Mouse (Mus musculus) gastrocnemius, adult 8-10 months (tissue): Measurements from ENCODE around the gene Rnf151. TPM values are rescaled to one million over a fixed set of nuclear protein-coding genes. Genes with fewer than 3 reads are reported as not detected.
"Not testable (repeated sequence)": the region's sequence is repeated elsewhere in the genome, so short reads cannot be mapped to it uniquely, and the experiment has no call there.

ENCODE experiments used
- DNase-seq, 2 experiments: peaks; one replicate each; pipeline ENCODE4 v3.0.0; 2022; ENCODE audit warnings: low spot score in 2 of 2
- total RNA-seq, 4 experiments: library from RNA; stranded (reverse); gene quantifications; 2 replicates each; pipeline ENCODE4 v1.2.4; 2022

Gene Rnf151
- total RNA-seq, 4 experiments from 2014 or later = not detected

DNA sequence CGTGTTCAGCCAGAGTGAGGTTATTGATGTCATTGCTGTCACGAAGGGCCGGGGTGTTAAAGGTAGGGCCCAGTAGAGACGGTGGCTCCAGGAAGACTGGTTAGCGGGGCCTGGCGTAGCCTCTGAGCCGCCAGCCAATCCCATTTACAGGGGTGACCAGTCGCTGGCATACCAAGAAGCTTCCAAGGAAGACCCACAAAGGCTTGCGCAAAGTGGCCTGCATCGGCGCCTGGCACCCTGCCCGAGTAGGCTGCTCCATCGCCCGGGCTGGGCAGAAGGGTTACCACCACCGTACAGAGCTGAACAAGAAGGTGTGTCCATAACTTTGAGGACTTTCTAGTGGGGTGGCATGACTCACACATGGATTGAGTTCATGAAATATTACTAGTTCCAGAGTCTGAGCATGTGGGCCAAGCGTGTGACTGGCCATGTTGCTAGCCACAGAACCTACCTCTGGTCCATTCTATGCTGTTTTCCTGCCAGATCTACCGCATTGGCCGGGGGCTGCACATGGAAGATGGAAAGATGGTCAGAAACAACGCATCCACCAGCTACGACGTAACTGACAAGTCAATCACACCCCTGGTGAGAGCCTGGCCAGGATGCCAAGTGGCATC, 15.7 kb upstream of the Rnf151 start:
- DNase-seq = no peak

DNA sequence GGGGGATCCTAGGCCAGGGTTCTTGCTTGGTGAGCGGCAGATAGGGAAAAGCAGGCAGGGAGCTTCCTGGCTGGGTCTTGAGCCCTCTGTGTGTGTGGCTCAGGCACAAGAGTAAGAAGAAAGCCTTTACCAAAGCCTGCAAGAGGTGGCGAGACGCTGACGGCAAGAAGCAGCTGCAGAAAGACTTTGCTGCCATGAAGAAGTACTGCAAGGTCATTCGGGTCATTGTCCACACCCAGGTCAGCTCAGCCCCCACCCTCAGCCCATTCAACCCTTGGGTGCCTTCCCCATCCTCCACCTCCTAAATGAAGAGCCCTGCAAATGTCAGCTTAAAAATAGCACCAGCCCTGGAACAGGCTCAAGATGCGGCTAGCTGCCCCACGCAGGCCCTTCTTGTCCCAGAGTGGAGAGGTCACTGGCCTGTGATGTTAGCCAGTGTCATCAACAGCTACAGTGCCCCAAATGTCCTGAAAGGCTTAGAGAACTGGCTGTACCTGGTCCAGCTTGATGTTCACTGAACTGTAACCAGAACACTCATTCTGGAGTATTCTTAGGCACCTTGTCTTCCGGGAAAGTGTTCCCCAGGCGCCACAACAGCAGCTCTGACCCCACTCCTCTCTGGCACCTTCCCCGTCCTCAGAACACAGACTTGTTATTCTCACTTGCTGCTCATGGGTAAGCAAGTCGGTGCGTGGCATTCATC, 14.5 kb upstream of the Rnf151 start:
- peak; percentile 74 to 85 for DNase-seq

DNA sequence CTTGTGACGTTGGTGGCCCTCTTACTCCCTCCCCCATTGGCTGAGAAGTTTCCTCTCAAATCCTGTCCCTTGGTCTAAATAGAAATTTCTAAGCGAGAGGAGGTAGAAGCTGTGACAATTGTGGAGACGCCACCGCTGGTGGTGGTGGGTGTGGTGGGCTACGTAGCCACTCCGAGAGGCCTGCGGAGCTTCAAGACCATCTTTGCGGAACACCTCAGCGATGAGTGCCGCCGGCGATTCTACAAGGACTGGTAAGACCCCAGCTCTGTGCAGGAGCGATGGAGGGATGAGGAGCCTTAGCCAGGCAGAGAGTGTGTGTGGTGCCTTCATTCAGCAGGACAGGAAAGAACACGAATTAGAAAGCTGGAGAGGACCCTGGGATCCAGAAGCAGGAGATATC, 12.9 kb upstream of the Rnf151 start:
- DNase-seq = no peak

DNA sequence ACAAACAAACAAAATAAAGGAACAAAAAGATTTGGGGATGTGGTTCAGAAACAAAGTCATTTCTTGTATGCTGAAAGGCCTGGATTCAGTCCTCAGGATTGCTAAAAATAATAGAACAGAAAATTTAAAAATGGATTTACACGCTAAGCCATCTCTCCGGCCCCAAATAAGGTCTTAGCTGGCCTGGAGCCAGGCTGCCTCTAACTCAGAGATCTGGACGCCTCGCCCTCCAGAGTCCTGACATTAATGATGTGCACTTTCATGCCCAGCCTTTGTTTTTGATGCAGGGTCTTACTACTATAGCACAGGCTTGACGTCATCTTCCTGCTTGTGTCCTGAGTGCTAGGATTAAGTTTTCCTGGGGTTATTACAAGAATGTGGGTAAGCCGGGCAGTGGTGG, 11.2 kb upstream of the Rnf151 start:
- DNase-seq = no peak

DNA sequence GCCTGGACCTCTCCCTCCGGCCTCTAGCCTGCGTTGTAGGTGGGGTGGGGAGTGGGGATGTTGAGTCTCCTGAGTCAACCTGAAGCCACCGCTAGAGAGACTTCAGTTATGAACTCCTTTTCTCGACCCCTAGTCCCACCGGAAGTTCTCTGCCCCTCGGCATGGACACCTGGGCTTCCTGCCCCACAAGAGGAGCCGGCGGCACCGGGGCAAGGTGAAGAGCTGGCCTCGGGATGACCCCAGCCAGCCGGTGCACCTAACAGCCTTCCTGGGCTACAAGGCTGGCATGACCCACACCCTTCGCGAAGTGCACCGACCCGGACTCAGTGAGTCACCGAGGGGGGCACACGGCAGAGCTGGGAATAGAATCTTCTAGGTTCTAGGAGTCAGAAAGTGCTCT, 10.3 kb upstream of the Rnf151 start:
- DNase-seq = peak in 1 of 2 experiments; percentile 44

DNA sequence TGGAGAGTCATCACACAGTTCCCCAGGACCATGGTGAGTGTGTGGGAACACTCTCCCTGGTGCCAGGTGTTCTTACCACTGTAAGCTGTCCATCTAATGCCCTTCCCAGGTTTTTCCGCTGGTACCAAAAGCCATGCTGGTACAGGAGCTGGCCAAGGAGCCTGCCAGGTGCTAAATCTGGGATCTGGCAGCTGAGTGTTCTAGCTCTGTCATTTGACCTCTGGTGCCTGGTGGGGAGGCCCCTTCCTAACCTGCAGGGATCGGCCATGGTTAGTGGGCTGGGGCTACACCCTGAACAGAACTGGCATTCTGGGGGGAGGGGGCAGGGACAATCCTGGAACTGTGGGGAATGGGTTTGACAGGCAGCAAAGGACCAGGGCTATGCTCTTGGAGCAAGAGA, 9.8 kb upstream of the Rnf151 start, which contains the start of gene Rpl3l:
TSS of gene Rpl3l (plus strand) at position 203 of the 400 bp plus-strand sequence.
- DNase-seq = peak; percentile 63 to 84

DNA sequence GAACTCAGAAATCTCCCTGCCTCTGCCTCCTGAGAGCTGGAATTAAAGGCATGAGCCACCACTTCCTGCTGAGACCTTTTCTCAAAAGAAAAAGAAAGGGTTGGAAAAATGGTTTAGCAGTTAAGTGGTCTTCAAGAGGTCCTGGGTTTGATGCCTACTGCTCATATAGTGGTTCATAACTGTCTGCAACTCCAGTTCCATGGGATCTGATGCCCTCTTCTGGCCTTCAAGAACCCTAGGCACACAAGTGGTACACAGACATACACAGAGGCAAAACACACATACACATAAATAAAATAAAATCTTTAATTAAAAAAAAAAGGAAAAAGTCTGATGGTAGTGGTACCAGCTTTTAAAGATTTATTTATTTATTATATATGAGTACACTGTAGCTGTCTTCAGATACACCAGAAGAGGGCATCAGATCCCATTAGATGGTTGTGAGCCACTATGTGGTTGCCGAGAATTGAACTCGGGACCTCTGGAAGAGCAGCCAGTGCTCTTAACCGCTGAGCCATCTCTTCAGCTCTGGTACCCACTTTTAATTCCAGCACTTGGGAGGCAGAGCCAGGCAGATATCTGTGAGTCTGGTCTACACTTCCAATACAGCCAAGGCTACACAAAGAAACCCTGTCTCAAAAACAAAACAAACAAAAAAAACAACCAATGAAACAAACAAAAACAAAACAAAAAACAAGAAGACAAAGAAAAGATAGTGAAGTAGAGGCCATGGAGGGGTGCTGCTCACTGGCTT, 8.0 kb upstream of the Rnf151 start:
- no peak for DNase-seq

DNA sequence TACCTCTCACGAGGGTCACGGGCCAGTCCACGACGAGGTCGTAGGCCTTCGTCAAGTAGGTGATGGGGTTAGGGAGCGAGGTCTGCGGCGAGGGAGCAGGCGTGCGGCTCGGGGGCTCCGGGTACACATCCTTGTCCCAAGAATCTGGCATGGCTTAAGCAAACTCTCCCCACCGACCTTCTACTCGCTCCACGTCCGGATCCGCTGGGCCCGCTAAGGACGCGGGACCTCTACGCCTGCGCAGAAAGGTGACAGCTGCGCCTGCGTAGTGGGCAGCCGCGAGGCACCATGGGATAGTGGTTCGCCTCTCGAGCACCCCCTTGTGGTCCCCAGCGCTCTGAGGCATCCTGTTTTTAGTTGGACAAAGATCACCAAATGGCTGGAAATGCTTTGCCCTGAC, 6.3 kb upstream of the Rnf151 start, which contains the start of gene Ndufb10:
TSS of gene Ndufb10 (minus strand) at position 295 of the 400 bp plus-strand sequence.
- peak; percentile 95 to 96 for DNase-seq

DNA sequence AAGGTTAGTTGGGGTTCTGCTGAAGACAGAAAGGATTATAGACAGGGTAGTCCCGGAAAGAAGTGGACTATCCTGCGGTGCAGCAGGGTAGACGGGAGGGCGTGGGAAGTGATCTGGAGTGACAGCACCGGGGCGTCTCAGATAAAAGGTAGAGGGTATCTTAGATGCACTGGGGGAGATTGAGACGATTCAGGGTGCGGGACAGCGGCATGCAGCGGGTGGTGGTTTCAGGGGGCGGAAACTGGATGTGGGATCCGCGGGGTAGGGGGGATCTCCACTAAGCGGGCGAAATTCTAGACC, 6.0 kb upstream of the Rnf151 start:
- no peak for DNase-seq

DNA sequence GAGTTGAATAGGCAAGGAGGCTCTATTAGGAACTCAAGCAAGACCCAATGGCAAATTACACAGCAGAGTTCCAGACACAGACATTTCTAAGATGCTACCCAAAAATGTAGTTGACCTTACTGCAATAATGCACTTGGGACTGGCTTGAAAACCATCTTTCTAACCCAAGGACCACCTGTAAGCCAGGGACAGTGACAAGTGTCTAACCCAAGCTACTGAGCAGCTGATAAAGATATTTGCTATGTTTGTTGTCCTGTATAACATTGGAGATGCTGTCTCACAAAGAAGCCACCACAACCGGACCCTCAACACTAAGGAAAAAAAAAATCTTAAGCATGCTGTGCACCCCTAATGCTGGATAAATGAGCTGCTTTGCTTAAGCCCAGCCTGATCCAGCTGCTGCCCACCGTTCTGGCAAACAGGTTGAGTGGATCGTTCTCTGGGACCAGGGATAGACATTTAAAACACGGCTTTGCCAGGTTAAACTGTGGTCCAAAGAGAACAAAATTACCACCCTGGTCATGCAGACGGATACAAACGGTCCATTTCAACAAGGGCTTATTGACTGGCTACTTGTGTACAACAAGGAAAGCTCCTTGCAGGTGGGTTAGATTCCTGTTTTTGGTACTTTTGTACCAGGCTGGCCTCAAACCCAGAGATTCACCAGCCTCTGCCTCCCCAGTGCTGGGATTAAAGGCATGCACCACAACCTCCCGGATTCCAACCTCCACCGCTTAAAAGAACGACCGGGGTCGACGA, 5.4 kb upstream of the Rnf151 start:
- no peak for DNase-seq

DNA sequence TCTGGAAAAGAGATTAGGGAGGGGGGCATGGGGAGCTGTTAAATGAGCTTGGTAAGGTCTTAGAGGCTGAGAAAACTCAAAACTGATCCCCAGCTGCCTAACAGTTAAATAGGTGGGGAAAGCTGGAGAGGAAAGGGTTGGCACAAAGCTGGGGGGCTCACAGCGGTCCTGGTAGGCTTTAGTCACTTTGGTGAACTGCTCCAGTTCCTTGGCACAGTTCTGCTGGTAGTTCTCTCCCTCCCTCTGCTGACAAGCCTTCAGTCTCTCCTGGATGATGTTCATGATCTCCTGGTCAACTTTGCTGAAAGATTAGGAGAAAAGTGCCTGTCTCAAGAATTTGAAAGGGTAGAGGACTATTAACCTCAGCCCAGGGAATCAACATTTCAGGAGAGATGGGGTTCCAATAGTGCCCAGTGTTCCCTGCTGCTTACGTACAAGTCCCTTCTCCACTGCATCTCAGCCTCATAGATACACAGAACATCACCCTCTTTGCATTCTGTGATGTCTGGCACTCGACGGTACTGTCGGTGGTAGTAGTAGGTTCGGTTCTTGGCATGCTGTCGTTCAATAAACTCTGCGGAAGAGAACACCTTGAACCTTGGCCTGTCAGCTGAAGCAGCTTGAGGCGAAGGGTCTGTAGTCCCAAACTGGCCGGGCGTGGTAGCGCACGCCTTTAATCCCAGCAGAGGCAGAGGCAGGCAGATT, 4.5 kb upstream of the Rnf151 start:
- DNase-seq = no peak

DNA sequence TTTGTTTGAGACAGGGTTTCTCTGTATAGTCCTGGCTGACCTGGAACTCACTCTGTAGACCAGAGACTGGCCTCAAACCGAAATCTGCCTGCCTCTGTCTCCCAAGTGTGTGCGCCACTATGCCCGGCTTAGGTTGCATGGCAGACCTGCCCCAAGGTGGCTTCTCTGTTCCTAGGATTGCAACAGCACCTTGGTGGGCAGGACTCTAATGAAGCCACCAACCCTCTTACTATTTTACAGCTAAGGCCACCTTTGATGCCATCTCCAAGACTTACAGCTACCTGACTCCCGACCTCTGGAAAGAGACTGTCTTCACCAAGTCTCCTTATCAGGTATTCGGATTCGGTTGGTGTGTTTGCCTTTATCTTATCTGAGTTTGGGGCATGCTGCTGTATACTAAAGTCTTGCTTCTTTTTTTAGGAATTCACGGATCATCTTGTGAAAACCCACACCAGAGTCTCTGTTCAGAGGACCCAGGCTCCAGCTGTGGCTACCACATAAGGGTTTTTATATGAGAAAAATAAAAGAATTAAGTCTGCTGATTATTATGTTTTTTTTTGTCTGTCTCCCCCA, 3.6 kb upstream of the Rnf151 start:
- not testable (repeated sequence) for DNase-seq

DNA sequence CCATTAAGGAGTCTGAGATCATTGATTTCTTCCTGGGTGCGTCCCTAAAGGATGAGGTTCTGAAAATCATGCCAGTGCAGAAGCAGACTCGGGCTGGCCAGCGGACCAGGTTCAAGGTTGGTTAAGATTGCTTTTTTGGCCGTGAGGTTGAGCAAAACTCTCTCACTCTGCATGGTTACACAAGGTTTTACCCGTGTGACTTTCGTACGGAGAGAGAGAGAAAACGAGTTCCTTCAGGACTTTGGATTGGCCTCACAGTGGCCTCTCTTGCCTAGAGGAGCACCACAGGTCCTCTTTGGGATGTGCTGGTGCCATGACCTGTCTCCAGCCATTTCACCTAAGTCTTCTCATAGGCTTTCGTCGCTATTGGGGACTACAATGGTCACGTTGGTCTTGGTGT, 2.8 kb upstream of the Rnf151 start:
- not testable (repeated sequence) for DNase-seq

DNA sequence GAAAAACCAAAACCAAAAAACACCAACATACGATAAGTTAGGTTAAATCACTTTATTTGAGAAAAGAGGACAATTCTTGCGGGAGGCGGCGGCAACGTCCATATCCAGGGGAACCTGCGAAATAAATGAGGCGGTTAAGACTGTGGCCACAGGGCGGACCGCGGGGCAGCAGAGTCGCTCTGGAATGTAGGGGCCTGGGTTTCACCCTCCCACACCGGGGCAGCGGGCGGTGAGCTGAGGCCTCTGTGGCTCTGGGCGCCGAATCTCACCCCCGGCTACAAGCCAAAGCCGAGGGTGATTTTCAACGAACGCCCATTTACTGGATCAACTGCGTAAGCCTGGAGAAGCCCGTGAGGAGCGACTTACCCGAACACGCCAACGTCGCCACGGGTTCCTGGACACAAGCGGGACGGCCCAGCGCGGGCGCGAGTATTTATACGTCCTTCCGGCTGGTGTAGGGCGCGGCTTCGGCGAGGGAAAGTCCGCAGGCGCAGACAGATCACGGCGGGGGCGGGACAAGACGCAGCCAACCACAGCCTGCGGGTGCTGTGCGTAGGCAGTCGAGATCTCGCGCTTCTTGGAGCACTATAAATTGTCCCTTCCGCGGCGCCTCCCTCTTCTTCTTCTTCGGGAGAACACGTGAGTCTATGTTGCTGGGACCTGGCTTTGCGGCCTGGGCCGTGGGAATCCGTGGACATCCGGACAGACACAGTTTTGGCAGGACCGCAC, 1.8 kb upstream of the Rnf151 start:
- peak; percentile 96 to 98 for DNase-seq

DNA sequence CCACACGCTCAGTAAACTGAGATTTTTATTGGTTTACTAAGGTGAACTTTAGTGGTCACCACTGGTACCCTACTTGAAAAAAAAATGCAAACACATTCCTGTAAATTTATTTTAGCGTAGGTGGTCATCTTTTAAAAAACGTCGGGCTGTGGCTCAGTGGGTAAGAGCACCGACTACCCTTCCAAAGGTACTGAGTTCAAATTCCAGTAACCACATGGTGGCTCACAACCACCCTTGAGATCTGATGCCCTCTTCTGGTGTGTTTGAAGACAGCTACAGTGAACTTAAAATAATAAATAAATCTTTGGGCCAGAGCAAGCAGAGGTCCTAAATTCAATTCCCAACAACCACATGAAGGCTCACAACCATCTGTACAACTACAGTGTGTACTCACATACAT, 1.1 kb upstream of the Rnf151 start:
- DNase-seq = not testable (repeated sequence)

DNA sequence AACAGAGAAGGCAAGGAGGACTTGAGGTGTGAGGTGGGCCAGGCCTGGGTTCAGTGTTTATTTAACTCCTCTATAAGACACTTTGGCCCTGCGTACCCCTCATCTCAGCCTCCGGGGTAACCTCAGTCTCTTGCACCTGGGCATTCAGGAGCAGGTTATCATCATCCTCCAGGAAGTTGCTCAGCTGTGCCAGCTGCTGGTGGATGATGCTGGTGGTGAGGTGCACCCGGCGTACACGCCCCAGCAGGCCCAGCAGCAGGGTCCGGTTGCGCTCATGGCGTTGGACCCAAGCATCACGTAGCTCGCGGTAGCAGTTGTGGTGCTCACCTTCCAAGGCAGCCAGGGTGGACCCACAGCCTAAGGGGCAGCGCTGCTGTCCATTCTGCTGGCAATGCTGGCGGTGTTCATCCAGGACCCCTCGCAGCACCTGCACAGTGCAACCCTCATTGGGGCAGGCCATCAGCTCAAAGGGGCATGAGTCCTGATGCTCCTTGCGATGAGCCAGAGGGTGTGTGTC, 1.6 kb downstream of the Rnf151 start:
- DNase-seq = no peak

DNA sequence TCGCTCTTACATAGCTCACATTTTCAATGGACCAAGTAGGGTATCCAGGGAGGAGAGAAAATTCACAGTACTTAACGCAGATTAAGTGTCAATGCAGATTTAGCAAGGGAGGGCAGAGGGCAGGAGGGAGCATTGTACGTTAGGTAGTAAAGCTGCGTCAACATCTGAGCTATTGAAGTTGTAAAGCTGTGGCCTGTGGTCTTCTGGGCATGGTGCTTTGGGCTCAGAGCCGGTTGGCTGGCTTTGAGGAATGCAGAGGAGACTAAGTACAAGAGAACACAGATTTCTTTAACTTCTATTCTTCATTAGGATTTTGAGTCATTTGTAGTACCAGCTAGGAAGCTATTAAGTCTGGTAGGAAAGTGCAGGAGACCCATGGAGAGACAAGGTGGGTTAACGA, 2.3 kb downstream of the Rnf151 start:
- no peak for DNase-seq

DNA sequence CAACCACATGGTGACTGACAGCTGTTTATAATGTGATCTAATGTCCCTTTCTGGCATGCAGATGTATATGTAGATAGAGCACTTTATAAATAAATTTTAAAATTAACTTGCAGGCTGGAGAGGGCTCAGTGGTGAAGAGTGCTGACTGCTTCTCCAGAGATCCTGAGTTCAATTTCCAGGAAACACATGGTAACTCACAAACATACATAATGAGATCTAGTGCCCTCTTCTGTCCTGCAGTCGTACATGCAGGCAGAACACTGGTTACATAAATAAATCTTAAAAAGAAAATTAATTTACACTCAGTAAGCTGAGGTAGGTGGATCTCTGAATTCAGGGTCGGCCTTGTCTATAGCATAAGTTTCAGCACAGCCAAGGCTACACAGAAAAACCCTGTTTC, 9.2 kb downstream of the Rnf151 start:
- DNase-seq = no peak

DNA sequence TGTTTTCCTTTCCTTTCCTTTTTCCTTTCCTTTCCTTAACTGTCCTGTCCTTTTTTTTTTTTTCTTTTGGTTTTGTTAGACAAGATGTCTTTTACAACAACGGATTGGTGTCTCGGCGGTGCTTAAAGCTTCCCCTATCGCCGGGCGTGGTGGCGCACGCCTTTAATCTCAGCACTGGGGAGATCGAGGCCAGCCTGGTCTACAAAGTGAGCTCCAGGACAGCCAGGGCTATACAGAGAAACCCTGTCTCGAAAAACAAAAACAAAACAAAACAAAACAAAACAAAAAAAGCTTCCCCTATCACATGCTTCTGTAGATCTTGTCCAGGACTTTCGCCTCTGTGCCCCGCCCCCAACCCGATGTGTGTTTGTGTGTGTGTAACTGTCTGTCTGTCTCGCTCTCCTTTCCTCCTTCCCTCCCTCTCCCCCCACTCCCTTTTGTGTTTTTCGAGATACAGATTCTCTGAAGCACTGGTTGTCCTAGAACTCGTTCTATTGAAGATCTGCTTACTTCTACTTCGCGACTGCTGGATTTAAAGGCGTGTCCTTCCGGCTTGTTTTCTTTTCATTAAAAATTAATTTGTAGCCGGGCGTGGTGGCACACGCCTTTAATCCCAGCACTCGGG, 9.9 kb downstream of the Rnf151 start:
- no peak for DNase-seq
